Mouse (Mus musculus): ENCODE data around the gene Cand1. TPM values are rescaled to one million over a fixed set of nuclear protein-coding genes. Genes with fewer than 3 reads are reported as not detected.

Gene Cand1
- polyA plus RNA-seq (2012; rRNA removed) = 40.7 and 45.2 TPM in 2 replicates

GRCm38 (mm10) chr10:119239969-119240721 is at the start of gene Cand1:
Gene Cand1 (minus strand): TSS chr10:119240055.

Other genes starting within 250 kb of the Cand1 start
- gene Grip1, start 213.8 kb upstream of the Cand1 start, polyA plus RNA-seq (2012; rRNA removed) = 20.8 and 20.9 TPM in 2 replicates

Data from central nervous system, embryonic 18 days (tissue).